Mouse (Mus musculus) adipocyte (in vitro differentiated cells): ENCODE results near the gene Adap1.

Experiments
- DNase-seq: peaks from one replicate; pipeline ENCODE4 v3.0.0-alpha.2; 2016; ENCODE audit warnings: low spot score

Gene Adap1

DNA sequence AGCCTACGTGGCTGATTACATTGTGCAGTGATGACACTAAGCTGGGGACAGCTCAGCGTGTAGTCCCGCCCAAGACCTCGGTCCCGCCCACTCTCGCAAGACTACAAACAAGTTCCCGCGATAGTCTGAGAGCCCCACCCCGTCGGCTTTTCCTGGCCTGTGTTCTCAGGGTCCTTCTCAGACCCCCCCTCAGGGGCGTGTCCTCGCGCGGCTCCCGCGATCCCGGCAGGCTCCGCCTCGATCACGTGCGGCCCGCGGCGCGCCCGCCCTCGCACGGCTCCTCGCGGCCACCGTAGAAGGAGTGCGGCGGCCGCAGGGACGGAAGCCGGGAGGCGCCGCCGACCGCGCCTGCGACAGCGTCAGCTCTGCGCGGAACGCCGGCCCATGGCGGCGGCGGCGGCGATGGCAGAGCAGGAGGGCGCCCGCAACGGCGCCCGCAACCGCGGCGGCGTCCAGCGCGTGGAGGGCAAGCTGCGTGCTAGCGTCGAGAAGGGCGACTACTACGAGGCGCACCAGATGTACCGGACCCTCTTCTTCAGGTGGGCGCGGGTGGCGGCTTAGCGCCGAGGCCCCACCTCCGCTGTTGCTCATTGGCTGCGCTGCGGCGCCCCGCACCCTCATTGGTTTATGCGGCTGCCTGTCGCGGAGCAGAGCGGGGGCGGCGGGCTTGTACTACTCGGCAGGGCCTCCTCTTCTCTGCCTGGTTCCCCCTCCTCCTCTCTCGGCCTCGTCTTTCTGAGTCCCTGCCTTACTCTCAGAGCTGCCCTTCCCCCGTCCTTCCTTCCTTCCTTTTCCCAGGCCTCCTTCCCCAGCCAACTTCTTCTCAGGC lies 73.1 kb downstream of the Adap1 start, which contains the start of gene Get4:
Get4 (plus strand) TSS at position 244 of the 829 bp plus-strand sequence.
- DNase-seq: peak; percentile 100

DNA sequence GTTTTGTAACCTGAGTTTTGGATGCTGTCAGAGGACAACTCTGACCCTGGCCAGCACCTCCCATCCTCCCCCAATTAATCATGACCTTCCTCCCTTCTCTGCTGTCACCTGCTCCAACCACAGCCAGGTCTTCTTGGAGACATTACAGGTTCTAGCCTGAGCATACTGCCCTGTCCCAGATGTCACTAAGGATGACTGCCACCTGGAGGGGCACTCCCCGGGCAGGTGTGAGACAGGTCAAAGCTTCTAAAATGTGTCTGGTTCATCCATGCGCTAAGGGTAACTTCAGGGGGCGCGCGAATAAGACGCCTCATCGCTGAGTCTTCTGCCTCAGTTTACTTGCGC lies 73.7 kb downstream of the Adap1 start:
- DNase-seq: no peak

DNA sequence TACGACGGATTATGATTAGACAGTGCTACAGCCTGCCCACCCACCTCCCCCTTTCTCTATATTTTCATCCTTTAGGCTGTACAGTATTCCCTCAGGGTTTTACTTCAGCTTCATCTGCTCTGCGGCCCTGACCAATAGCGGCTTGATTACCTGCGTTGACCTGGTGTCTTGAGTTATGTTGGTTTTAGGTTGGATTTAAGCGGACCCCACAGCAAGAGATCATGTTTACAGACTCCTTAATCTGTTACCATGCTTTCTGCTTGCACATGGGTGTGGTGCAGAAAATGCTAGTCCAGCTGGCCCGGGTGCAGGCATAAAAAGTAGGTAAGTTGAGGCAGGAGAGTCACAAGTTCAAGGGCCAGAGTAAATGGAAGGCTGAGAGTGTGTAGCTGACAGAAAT lies 74.1 kb downstream of the Adap1 start:
- DNase-seq: no peak

DNA sequence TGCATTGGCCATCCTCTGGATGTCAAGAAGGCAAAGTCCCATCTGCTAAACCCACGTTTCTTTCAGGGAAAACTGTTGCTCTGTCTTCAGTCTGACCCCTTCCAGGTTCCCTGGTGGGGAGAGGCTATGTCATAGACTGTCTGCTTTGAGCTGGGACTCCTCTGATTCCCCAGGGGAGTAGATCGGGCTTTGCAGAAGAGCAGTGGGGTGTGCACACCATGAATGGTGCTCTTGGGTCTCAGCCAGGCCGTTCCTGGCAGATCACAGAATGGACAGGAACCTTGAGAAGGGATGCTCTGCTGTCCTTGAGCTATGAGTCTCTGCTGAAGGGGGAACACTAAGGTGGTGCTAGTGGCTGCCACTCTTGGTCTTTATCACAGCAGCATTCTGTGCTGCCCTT lies 76.6 kb downstream of the Adap1 start:
- DNase-seq: no peak

DNA sequence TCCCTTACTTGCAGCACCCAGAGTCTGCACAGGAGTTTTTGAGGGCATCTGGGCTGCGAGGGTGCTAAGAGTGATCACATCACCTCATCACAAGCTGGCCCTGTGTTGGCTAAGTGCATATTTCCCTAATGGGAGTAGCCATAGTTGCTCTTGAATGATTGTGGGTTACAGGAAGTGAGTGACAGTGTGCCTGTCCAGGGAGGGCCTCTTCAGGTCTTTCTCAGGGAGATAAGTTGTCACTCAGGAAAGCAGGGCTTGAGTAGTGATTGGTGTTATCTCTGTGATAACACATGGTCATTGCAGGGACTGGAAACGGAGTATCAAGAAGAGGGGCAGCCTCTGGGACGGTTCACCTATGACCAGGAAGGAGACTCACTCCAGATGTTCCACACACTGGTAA lies 77.7 kb downstream of the Adap1 start:
- DNase-seq: no peak

DNA sequence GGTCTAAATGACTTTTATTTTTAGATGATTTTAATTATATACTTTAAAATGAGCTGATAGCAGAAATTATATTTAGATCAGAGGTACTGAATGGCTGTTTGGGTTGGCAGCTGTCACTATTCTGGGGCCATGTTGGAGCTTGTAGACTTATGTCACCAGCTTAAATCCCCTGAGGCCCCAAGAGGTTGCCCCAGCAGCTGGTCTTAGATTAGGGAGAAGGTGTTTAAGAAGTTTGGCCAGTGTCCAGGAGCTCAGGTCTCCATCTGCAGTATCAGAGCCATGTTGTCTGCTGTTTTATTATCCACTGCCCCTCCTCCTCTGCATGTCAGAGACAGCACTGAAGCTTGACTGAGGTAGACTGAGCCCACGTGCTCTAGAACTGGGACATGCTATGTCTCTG lies 82.0 kb downstream of the Adap1 start:
- no peak for DNase-seq

DNA sequence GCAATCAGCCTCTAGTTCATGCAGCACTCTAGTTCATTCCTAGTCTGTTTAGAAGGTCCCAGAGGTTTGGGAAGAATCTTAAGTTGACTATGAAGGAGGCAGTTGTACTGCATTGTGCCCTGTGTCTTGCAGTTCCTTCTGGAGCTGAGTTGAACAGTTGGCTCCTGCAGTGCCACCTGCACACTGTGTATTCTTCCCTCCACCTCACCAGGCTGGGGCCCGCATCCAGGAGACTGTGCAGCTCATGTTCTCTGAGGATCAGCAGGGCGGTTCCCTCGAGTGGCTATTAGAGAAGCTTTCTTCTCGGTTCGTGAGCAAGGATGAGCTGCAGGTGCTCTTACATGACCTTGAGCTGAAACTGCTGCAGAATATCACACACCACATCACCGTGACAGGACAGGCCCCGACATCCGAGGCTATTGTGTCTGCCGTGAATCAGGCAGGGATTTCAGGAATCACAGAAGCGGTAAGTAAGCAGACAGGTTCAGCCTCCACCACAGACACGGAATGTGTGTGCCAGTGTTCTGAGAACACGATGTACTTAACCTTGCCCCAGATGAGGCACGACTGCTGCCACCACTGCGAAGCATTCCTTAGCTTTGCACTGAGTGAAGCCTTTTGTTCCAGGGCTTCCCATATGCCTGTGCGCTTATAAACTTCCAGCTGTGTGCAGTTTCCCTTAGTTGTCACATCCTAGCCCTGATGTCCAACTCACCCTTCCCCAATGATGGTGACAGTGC lies 84.2 kb downstream of the Adap1 start:
- DNase-seq: no peak

DNA sequence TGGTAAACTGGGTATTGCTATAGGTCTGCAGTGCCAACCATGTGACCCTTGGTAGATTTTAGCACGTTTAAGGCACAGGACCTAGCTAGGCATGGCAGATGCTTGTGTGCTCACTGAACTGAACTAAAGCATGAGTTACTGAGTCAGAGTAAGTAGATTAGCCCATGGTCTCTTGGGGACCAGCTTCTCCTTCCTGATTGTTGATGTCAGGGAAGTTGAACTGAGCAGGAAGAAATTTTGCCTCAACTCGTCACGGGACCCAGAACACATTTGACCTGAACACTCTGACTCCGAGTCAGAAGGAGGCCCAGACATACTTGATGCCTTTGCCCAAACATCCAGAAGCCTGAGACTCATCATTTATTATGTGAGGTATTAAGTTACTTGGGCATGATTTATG lies 88.0 kb downstream of the Adap1 start:
- no peak for DNase-seq

DNA sequence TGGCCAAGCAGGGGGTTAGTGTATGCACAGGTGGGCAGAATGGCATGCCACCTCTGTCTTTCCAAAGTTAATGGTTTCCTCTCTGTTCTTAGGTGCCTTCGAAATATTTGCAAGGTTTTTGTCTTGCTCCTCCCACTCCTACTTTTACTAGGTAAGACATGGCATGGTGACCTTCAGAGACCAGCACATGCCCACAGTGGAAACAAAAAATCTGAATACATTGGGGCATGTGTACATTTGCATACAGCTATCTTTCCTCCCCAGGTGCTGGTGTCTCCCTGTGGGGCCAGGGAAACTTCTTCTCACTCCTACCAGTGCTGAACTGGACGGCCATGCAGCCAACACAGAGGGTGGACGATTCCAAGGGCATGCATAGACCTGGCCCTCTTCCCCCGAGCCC lies 91.0 kb downstream of the Adap1 start:
- DNase-seq: no peak

DNA sequence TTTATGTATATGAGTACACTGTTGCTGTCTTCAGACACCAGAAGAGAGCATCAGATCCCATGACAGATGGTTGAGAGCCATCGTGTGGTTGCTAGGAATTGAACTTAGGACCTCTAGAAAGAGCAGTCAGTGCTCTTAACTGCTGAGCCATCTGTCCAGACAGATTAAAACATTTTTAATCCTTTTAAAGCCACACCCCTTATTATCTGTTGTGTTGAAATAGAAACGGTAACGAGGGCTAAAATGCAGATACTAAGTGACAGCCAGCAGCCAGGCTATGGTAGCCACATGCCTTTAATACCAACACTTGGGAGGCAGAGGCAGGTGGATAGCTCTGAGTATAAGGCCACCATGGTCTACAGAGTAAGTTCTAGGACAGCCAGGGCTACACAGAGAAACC lies 93.3 kb downstream of the Adap1 start:
- DNase-seq: no peak

DNA sequence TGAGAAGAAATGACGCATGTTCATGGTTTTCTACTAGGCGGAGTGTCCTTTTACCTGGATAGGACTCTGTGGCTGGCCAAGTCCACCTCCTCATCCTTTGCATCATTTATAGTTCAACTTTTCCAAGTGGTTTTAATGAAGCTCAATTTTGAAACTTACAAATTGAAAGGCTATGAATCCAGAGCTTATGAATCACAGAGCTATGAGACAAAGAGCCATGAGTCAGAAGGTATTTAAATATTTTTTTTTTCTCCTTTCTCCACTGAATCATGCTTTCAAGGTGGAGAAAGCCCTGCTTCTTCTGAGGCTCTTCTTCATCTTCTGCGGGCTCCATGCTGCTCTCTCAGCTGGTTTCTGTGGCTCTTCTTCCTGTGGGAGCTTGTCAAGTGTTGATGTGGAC lies 95.7 kb downstream of the Adap1 start:
- no peak for DNase-seq

DNA sequence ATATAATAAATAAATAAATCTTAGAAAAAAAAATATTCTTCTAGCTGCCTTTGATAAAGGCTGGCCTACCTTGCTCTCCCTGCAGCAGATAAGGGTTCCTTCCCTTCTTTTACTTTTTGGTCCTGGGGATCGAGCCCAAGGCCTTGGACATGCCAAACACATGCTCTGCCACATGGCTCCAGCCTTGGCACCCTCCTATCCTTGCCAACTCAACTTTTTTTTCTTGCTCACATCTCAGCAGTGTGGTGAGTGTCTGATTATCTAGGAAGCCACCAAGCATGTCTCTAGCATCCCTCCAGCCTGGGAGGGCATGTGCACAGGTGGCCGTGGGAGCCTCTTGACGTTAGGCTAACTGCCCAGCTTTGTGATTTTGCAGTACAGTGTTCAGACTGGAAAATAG lies 97.1 kb downstream of the Adap1 start:
- DNase-seq: no peak

DNA sequence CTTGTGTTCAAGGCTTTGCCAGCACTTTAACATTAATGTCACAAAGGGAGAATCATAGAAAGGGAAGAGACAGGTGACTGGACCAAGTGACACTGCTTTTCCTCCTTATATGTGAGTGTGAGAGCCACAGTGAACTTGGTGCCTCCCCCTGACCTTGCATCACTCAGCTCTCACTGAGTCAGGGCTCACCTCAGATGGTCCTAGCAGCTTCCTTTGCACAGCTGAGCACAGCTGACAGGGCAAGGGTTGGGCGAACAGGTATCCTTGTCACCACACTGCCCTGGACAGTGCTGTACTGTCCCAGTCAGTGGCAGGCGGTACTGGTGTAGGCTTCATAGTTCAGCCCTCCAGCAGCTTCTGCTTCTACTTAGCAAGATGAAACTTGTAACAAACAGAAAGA lies 97.8 kb downstream of the Adap1 start:
- no peak for DNase-seq

DNA sequence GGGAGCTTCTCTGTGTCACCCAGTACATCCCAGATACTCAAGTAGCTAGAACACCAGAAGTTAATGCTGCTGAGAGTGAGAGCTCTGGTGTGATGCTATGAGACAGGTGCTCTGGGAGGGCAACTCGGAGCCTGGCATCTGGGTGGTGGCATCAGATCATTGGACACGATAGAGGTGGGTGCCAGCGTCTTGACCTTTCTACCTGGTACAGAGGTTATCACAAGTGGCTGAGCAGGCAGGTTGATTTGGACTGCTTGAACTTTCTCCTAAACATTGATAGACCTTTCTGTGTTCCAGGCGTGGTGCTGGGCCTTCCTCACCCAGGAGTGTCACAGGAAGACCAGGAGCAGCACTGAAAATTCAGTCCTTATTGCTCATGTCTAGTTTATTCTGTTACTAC lies 98.2 kb downstream of the Adap1 start:
- no peak for DNase-seq

DNA sequence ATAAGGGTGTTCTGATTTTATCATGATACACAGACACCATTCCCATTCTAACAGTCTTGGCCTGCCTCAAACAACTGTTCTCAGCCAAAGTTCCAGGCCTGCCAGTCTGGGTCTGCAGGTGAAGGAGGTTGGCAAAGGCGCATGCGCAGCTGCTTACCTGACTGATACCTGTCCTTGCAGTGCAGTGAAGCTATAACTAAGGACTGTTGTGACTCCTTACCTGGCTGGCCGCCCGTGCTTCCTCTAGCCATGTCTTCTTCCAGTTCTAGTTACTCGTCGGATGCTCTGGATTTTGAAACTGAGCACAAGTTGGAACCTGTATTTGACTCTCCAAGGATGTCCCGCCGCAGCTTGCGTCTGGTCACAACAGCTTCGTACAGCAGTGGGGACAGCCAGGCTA lies 102.1 kb downstream of the Adap1 start:
- no peak for DNase-seq
